Mouse (Mus musculus): ENCODE data around the gene Trip13.

DNA sequence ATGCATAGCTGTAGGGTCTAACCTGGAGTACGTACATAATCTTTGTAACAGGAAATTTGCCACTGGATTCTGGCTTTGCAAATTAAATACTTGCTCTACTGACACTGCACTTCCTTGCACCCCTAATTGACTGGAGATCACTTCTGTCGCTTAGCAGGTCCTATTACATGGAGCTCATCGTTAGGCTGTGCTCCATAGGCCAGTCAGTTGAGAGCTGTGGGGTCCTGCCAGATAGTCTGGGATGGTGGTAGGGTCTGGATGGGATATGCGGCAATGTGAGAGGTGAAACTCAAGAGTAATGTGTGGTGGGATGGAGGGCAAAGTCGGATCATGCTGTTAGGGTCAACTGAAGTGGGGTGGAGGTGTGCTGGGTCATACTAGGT, 655 bp downstream of the Trip13 start:
- TF ChIP-seq POLR2A (IDR thresholded peaks at IDR 0.05; ENCODE audit: borderline replicate concordance, extremely low read depth, low read depth, low read length) (no peak), CTCF (IDR thresholded peaks at IDR 0.05; ENCODE audit: insufficient read depth, low read length) (no peak)

All from lung, adult 2 months (tissue).